Mouse (Mus musculus) lung, embryonic 15.5 days (tissue): ENCODE results near the gene Lama5. TPM values are rescaled to one million over a fixed set of nuclear protein-coding genes. Genes with fewer than 3 reads are reported as not detected.

Experiments used
- ATAC-seq: fragments of 200-750 bp; cut with Nextera tagmentation; 2 replicates; pipeline ENCODE4 v1.8.0; 2017; ENCODE audit warnings: moderate number of reproducible peaks, borderline replicate concordance; ENCODE audit not compliant: low FRiP score, low TSS enrichment; ENCODE audit errors: extremely low read depth
- H3K27ac ChIP-seq: fragments of 300-500 bp; sonication (generic); 2 replicates; pipeline ENCODE4 v1.5.1; 2015; ENCODE audit warnings: moderate library complexity, mild to moderate bottlenecking, inconsistent platforms
- H3K27me3 ChIP-seq: fragments of 300-500 bp; sonication (generic); 2 replicates; pipeline ENCODE4 v1.6.1; 2015; ENCODE audit warnings: inconsistent platforms
- H3K36me3 ChIP-seq: fragments of 300-500 bp; sonication (generic); 2 replicates; pipeline ENCODE4 v1.6.1; 2015; ENCODE audit warnings: inconsistent platforms
- H3K4me1 ChIP-seq: fragments of 300-500 bp; sonication (generic); 2 replicates; pipeline ENCODE4 v1.6.1; 2015; ENCODE audit warnings: inconsistent platforms
- H3K4me2 ChIP-seq: fragments of 300-500 bp; sonication (generic); 2 replicates; pipeline ENCODE4 v1.6.1; 2015; ENCODE audit warnings: inconsistent platforms, mild to moderate bottlenecking, moderate library complexity
- H3K4me3 ChIP-seq: fragments of 300-500 bp; sonication (generic); 2 replicates; pipeline ENCODE4 v1.5.1; 2015; ENCODE audit warnings: mild to moderate bottlenecking, inconsistent platforms
- H3K9ac ChIP-seq: fragments of 300-500 bp; sonication (generic); 2 replicates; pipeline ENCODE4 v1.6.1; 2015; ENCODE audit warnings: inconsistent platforms
- H3K9me3 ChIP-seq: fragments of 300-500 bp; sonication (generic); 2 replicates; pipeline ENCODE4 v1.6.1; 2016; ENCODE audit warnings: inconsistent platforms
- WGBS: fragments of 180-500 bp; shearing (Covaris S2); methylation state at CpG from one replicate; pipeline ENCODE4 v1.1.7; 2015; 5-methylcytosine and 5-hydroxymethylcytosine counted together
- polyA plus RNA-seq: library from polyadenylated mRNA; unstranded; fragments of >200 nt; fragmentation: Nextera tagmentation; extraction: Ambion mirVana; gene quantifications from 2 replicates; pipeline ENCODE4 v1.2.1, GENCODE M21; 2015

Lama5 gene
- polyA plus RNA-seq, 1 experiment from 2014 or later: 83.2 TPM

DNA sequence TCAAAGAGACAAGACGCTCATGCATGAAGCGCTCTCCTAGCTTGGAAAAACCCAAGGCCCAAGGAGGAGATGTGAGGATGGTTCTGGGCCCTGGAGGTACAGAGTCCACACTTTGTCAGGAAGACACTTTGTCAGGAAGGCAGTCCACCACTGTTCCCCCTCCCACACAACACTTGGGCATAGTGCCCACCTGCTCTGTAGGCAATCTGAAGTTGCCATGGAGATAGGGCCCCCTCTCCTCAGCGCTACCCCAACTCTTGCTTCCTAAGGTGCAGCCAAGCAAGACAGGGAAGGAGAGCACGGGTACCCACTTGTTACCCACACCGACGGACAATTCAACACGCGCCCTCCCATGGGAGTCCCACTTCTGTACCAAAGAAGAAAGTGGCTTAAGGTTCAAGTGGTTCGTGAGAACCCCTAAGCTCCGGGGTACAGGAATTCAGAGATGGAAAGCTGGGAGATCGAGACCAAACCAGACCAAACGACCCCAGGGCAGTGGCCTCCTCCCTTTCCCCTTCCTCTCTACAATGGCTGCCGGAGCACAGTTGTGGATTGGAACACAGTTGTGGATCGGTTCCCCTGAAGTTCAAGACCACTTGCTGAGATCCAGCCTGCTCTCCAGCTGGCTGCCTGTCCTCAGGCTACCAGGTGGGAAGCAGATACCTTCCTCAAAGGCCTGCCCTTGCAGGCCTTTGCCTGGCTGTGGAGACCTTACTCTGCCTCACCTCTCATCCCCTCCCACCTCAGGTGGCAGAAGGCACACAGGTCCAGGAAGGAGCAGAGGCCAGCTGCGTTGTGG lies 6.3 kb downstream of the Lama5 start:
- ATAC-seq: no peak
- peak overlapping the region; percentile 14 for H3K4me2 ChIP-seq
- 0 out of 2 replicates have a peak overlapping the region, but pooled peaks have one; percentile 25 for H3K9ac ChIP-seq
- peaks cover 3% of the 10 kb centered on the region; the same call in 1 of the 2 replicates for H3K27me3 ChIP-seq
- H3K4me3 ChIP-seq: no peak overlapping the region
- WGBS: 59% methylated on average over 15 of the region's 15 CpGs
- H3K36me3 ChIP-seq: no peaks in the 10 kb centered on the region
- H3K9me3 ChIP-seq: no peaks in the 10 kb centered on the region
- peak overlapping the region; percentile 91 for H3K27ac ChIP-seq
- peaks cover 92% of the 10 kb centered on the region for H3K4me1 ChIP-seq

DNA sequence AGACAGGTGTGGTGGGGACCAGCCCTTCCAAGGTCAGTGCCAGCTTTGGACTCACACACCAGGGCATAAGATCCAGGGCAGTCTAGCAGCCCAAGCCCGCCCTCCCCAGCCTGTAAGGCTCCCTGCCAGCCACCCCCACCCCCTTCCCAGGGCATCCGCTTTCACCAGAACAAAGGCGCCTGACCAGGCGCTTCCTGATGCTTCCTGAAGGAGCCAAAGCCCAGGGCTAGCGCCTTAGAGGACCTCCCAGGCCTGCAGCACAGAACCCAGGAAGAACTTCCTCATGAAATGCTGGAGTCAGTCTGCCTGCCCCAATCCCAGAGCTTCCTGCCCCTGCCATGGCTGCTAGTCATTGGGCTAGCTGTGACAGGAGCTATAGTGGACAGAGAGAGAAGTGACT lies 7.0 kb downstream of the Lama5 start:
- H3K4me1 ChIP-seq: peaks cover 93% of the 10 kb centered on the region
- 15% methylated on average over 5 of the region's 5 CpGs for WGBS
- no peak overlapping the region; the same call in 1 of the 2 replicates for H3K4me2 ChIP-seq
- no peaks in the 10 kb centered on the region for H3K9me3 ChIP-seq
- no peak for ATAC-seq
- 0 out of 2 replicates have a peak overlapping the region, but pooled peaks have one; percentile 6 for H3K9ac ChIP-seq
- no peaks in the 10 kb centered on the region for H3K27me3 ChIP-seq
- no peak overlapping the region for H3K4me3 ChIP-seq
- H3K27ac ChIP-seq: peak overlapping the region; percentile 91
- H3K36me3 ChIP-seq: no peaks in the 10 kb centered on the region

DNA sequence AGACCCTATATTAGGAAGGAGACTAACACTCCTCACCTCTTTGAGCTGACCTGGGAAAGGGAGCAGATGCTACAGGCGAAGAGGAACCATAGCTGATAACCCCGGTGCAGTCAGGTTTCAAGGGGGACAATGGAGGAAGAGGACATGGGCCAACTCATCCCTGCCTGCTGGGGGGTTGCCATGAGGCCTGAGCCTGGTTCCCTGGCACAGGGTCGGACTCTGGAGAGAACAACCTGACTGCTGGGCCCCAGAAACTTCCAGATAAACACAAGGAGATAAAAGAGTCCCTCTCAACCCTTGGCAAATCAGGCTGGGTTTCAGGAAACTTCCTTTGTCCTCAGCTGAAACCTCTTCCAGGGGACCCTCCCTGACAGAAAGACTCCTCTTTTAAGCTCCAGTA lies 7.4 kb downstream of the Lama5 start:
- Histone ChIP-seq H3K9me3 (no peaks in the 10 kb centered on the region), H3K9ac (no peak overlapping the region), H3K4me3 (no peak overlapping the region), H3K27me3 (no peaks in the 10 kb centered on the region), H3K4me2 (no peak overlapping the region), H3K27ac (peak overlapping the region; percentile 91), H3K36me3 (no peaks in the 10 kb centered on the region), H3K4me1 (peaks cover 88% of the 10 kb centered on the region)
- WGBS: 49% methylated on average over 3 of the region's 3 CpGs
- no peak for ATAC-seq

DNA sequence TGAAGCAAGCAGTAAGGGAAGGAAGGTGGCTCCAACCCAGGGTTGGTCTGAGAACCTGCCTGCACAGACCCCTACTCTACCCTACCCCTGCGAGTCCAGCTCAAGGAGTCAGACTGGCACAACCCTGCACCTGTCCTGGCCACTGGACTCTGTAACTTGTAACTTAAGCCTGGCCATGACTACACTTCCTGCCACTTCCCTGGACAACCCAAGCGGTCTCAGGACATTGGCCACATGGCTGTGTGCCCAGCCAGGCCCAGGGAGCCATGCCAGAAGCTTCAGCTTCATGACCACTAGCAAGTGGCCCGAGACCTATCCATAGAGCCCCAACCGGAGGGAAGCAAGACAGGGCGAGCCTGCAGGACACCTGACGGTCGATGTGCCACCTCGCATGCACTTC lies 8.1 kb downstream of the Lama5 start:
- Histone ChIP-seq H3K9me3 (no peaks in the 10 kb centered on the region), H3K4me1 (peaks cover 82% of the 10 kb centered on the region), H3K4me2 (no peak overlapping the region), H3K4me3 (no peak overlapping the region), H3K9ac (no peak overlapping the region), H3K36me3 (no peaks in the 10 kb centered on the region), H3K27ac (peak overlapping the region; percentile 91), H3K27me3 (no peaks in the 10 kb centered on the region)
- no peak for ATAC-seq
- 71% methylated on average over 8 of the region's 8 CpGs for WGBS

DNA sequence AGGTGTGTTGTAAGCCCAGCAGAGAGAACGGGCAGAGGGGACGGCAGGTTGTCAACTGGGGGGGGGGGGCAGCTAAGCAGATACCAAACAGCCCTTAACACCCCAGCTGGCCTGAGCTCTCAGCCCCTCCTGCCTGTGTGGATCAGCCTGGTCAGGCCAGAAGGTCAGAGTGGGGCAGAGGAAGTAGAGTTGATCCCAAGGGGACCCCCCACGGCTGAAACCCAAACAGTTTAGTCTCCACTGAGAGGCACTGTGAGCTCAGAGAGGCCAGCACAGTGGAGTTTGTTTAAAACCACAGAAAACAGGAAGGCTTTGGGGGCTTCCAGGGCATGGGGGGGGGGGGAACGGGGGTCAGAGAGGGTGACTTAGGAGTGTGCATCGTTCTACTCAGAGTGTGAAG lies 8.7 kb downstream of the Lama5 start:
- no peak overlapping the region for H3K4me3 ChIP-seq
- no peak overlapping the region for H3K4me2 ChIP-seq
- peak overlapping the region; percentile 91 for H3K27ac ChIP-seq
- H3K9ac ChIP-seq: no peak overlapping the region
- no peaks in the 10 kb centered on the region for H3K36me3 ChIP-seq
- no peaks in the 10 kb centered on the region for H3K27me3 ChIP-seq
- peaks cover 76% of the 10 kb centered on the region for H3K4me1 ChIP-seq
- H3K9me3 ChIP-seq: no peaks in the 10 kb centered on the region
- no peak for ATAC-seq
- 26% methylated on average over 5 of the region's 5 CpGs for WGBS

DNA sequence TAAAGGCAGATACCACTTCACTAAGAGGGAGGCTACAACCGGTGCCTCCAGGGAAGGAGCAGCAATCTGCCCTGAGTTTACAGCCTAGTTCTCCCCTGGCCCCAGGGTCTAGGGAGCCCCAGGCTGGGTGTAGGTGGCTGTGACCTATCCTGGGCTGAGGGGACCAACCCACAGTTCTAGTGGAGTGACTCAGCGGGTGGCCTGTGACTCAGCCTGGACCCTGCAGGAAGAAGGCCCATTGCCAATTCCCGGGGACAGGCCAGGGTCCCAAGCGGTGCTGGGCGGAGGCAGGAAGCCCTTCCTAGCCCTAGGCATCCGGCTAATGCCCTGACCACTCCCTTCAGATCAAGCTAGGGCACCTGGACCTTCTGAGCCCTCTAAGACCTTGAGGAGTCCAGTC lies 9.7 kb downstream of the Lama5 start:
- peak; percentile 9; the same call in 1 of the 2 replicates for ATAC-seq
- H3K4me1 ChIP-seq: peaks cover 66% of the 10 kb centered on the region

DNA sequence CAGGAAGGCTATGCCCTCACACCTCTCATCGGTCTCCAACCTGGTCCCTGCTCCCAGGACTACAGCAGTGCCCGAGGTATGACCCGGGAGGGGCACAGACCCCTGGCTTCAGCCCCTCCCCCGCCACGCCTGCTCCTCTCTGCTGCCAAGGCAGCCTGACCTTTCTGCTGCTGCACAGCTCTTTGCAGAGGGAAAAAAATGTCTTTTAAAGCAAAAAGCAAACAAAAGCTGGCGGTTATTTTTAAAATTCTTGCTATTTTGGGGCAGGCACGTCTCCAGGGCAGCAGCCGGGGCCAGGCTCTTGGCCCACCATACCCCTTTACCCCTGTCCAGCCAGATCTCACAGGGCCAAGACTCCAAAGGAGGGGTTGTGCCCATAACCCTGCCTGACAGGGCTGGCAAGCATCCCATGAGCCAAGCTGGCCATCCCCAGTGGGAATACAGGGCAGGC lies 10.6 kb downstream of the Lama5 start:
- H3K9me3 ChIP-seq: no peaks in the 10 kb centered on the region
- H3K27ac ChIP-seq: peak overlapping the region; percentile 91
- 14% methylated on average over 8 of the region's 8 CpGs for WGBS
- no peak overlapping the region for H3K9ac ChIP-seq
- peaks cover 60% of the 10 kb centered on the region for H3K4me1 ChIP-seq
- no peak overlapping the region for H3K4me3 ChIP-seq
- H3K27me3 ChIP-seq: no peaks in the 10 kb centered on the region
- H3K36me3 ChIP-seq: 0 out of 2 replicates have a peak, but pooled peaks cover 3% of the 10 kb centered on the region
- ATAC-seq: peak; percentile 32; the same call in 1 of the 2 replicates
- H3K4me2 ChIP-seq: peak overlapping the region; percentile 30

More for the DNA sequence above, 9.7 kb downstream of the Lama5 start:
- H3K27ac ChIP-seq: peak overlapping the region; percentile 91
- 0 out of 2 replicates have a peak, but pooled peaks cover 3% of the 10 kb centered on the region for H3K36me3 ChIP-seq
- no peaks in the 10 kb centered on the region for H3K9me3 ChIP-seq
- peak overlapping the region; percentile 10; the same call in 1 of the 2 replicates for H3K9ac ChIP-seq
- 38% methylated on average over 6 of the region's 6 CpGs for WGBS
- peak overlapping the region; percentile 5; the same call in 1 of the 2 replicates for H3K4me2 ChIP-seq
- H3K27me3 ChIP-seq: no peaks in the 10 kb centered on the region
- H3K4me3 ChIP-seq: no peak overlapping the region

DNA sequence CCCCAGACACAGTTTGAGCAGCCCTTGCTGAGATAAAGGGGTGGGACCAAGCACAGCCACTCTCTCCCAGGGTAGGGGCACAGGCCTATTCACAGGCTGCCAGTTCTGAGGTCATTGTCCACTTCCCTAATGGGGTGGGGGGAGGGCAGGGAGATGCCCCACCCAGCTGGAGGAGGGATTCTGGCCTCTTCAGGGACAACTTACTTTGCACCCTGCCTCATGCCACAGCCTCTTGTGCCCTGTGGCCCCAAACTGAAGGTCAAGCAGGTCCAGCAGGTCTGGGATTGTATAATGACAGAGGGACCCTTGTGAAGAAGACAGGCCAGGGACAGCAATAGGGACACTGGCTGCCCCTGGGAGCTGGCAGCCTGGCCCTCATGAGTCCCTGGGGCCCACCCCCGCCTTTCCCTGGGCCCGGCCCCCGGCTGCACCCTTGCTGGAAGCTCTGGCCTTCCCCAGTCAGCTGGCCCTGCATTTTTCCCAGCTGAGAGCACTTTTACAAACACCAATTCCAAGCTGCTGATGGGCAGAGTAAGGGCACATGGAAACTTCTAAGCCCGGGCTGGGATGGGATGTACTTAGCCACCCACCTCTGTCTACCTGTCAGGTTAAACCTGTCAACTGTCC lies 11.2 kb downstream of the Lama5 start:
- no peak overlapping the region for H3K9ac ChIP-seq

DNA sequence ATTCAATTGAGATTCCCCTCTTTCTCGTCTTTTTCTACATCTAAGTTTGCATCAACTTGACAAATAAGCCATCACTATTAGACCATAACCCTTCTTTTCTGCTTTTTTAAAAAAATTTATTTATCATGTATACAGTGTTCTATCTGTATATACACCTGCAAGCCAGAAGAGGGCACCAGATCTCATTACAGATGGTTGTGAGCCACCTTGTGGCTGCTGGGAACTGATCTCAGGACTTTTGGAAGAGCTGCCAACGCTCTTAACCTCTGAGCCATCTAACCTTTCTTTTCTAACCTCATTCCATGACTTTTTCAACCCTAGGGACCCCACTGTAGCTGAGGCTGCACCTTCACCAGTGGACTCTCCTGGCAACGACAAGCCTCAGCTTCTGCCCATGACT lies 13.4 kb downstream of the Lama5 start:
- WGBS: 88% methylated on average over 3 of the region's 3 CpGs
- no peaks in the 10 kb centered on the region for H3K27me3 ChIP-seq
- H3K4me1 ChIP-seq: peaks cover 32% of the 10 kb centered on the region
- no peaks in the 10 kb centered on the region for H3K9me3 ChIP-seq
- H3K4me2 ChIP-seq: no peak overlapping the region
- H3K9ac ChIP-seq: no peak overlapping the region
- no peak for ATAC-seq
- 0 out of 2 replicates have a peak, but pooled peaks cover 3% of the 10 kb centered on the region for H3K36me3 ChIP-seq
- no peak overlapping the region for H3K4me3 ChIP-seq
- no peak overlapping the region for H3K27ac ChIP-seq

More for the DNA sequence above, 11.2 kb downstream of the Lama5 start:
- Histone ChIP-seq H3K4me2 (peak overlapping the region; percentile 30), H3K4me1 (peaks cover 54% of the 10 kb centered on the region), H3K27me3 (no peaks in the 10 kb centered on the region), H3K36me3 (0 out of 2 replicates have a peak, but pooled peaks cover 3% of the 10 kb centered on the region), H3K4me3 (no peak overlapping the region), H3K27ac (peak overlapping the region; percentile 91), H3K9me3 (no peaks in the 10 kb centered on the region)
- 31% methylated on average over 4 of the region's 4 CpGs for WGBS
- ATAC-seq: peak; percentile 36; the same call in 1 of the 2 replicates

DNA sequence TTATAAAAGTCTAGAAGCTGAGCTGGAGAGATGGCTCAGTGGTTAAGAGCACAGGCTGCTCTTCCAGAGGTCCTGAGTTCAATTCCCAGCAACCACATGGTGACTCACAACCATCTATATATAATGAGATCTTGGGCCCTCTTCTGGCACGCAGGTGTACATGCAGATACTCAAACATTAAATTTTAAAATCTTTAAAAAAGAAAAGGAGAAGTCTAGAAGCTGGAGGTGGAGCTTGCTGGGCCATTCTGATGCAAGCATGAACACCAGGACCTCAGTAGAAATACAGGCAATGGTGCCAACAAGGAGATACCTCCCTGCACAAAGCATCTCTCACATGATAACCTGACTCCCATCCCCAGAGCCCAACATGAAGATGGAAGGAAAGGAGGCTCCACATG lies 16.7 kb downstream of the Lama5 start:
- no peaks in the 10 kb centered on the region for H3K9me3 ChIP-seq
- H3K27me3 ChIP-seq: no peaks in the 10 kb centered on the region
- no peak overlapping the region for H3K27ac ChIP-seq
- no peak overlapping the region for H3K4me3 ChIP-seq
- no peak for ATAC-seq
- H3K9ac ChIP-seq: no peak overlapping the region
- H3K4me2 ChIP-seq: no peak overlapping the region
- no peaks in the 10 kb centered on the region for H3K4me1 ChIP-seq
- H3K36me3 ChIP-seq: peaks cover 14% of the 10 kb centered on the region; the same call in 1 of the 2 replicates
- WGBS: 92% methylated on average over 1 of the region's 1 CpGs

DNA sequence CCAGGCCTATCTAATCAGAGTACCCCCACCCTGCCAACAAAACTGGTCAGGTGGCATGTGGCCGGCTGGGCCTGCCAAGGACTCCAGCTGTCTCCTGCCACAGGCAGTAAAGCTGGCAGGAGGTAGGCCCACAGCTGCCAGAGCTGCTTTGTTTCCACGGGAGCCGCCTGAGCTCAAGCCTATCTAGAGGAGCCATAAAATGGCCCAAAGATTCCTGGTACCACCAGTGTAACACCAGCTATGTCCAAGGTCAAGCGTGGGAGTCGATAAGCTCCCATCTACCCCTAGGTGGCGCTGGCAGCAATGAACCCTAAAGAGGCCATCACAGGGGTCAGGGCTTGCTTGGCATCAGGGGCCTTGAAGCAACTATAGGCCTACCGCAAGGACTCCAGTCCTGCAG lies 17.8 kb downstream of the Lama5 start:
- no peaks in the 10 kb centered on the region for H3K9me3 ChIP-seq
- H3K36me3 ChIP-seq: peaks cover 14% of the 10 kb centered on the region; the same call in 1 of the 2 replicates
- WGBS: 62% methylated on average over 7 of the region's 7 CpGs
- no peaks in the 10 kb centered on the region; the same call in 1 of the 2 replicates for H3K4me1 ChIP-seq
- no peaks in the 10 kb centered on the region for H3K27me3 ChIP-seq
- ATAC-seq: no peak
- no peak overlapping the region for H3K4me3 ChIP-seq
- H3K9ac ChIP-seq: no peak overlapping the region
- H3K4me2 ChIP-seq: no peak overlapping the region
- H3K27ac ChIP-seq: no peak overlapping the region

DNA sequence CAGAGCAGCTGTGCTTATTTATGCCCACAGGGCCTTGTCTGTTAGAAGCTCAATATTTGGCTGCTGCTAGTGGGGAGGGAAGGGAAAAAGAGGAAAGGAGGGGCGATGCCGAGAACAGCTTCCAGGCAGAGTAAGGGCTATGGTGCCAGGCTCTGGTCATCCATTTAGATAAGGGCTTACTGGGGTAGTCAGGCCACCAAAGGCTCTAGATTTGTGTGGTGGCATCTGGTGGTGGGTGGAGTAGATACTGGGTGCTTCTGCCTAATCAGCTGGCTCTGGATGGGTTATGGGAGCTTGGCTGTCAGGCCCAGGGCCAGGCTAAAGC lies 19.7 kb downstream of the Lama5 start:
- no peak overlapping the region for H3K4me2 ChIP-seq
- H3K9ac ChIP-seq: no peak overlapping the region
- H3K4me1 ChIP-seq: peaks cover 19% of the 10 kb centered on the region
- no peak overlapping the region for H3K27ac ChIP-seq
- 67% methylated on average over 2 of the region's 2 CpGs for WGBS
- H3K36me3 ChIP-seq: peaks cover 28% of the 10 kb centered on the region
- no peaks in the 10 kb centered on the region for H3K9me3 ChIP-seq
- H3K4me3 ChIP-seq: no peak overlapping the region
- no peak for ATAC-seq
- no peaks in the 10 kb centered on the region for H3K27me3 ChIP-seq
